Mouse (Mus musculus) neural tube, embryonic 15.5 days (tissue): ENCODE data around the gene Zranb3. TPM values are rescaled to one million over a fixed set of nuclear protein-coding genes. Genes with fewer than 3 reads are reported as not detected.

Experiments
- ATAC-seq: fragments of 200-750 bp; cut with Nextera tagmentation; 2 replicates; pipeline ENCODE4 v1.8.0; 2017; ENCODE audit warnings: mild to moderate bottlenecking, moderate TSS enrichment, moderate library complexity; ENCODE audit not compliant: low FRiP score
- H3K27ac ChIP-seq: fragments of 300-500 bp; sonication (generic); replicated peaks from 2 replicates; pipeline ENCODE4 v1.5.1; 2015; ENCODE audit warnings: mild to moderate bottlenecking, inconsistent platforms
- H3K27me3 ChIP-seq: fragments of 300-500 bp; sonication (generic); replicated peaks from 2 replicates; pipeline ENCODE4 v1.6.1; 2015; ENCODE audit warnings: inconsistent platforms
- H3K36me3 ChIP-seq: fragments of 300-500 bp; sonication (generic); 2 replicates; pipeline ENCODE4 v1.6.1; 2015; ENCODE audit warnings: inconsistent platforms
- H3K4me1 ChIP-seq: fragments of 300-500 bp; sonication (generic); 2 replicates; pipeline ENCODE4 v1.6.1; 2015; ENCODE audit warnings: inconsistent platforms
- H3K4me2 ChIP-seq: fragments of 300-500 bp; sonication (generic); 2 replicates; pipeline ENCODE4 v1.6.1; 2015; ENCODE audit warnings: inconsistent platforms, mild to moderate bottlenecking, moderate library complexity
- H3K4me3 ChIP-seq: fragments of 300-500 bp; sonication (generic); replicated peaks from 2 replicates; pipeline ENCODE4 v1.5.1; 2015; ENCODE audit warnings: mild to moderate bottlenecking, inconsistent platforms
- H3K9ac ChIP-seq: fragments of 300-500 bp; sonication (generic); replicated peaks from 2 replicates; pipeline ENCODE4 v1.6.1; 2015; ENCODE audit warnings: mild to moderate bottlenecking, inconsistent platforms
- H3K9me3 ChIP-seq: fragments of 300-500 bp; sonication (generic); replicated peaks from 2 replicates; pipeline ENCODE4 v1.6.1; 2016; ENCODE audit warnings: inconsistent platforms
- WGBS: fragments of 180-500 bp; shearing (Covaris S2); methylation state at CpG from one replicate; pipeline ENCODE4 v1.1.7; 2015; ENCODE audit warnings: mixed read lengths; 5-methylcytosine and 5-hydroxymethylcytosine counted together
- polyA plus RNA-seq: library from polyadenylated mRNA; unstranded; fragments of >200 nt; fragmentation: Nextera tagmentation; extraction: Ambion mirVana; gene quantifications from 2 replicates; pipeline ENCODE4 v1.2.1, GENCODE M21; 2015

The Zranb3 gene
- polyA plus RNA-seq, 1 experiment from 2014 or later = 4.1 TPM

GRCm38 (mm10) chr1:127983274-127983993, 119.4 kb downstream of the Zranb3 start:
- no peaks in the 10 kb centered on the region for H3K27me3 ChIP-seq
- no peak for ATAC-seq
- 91% methylated on average over 5 of the region's 5 CpGs for WGBS

GRCm38 (mm10) chr1:127982268-127982667, 120.6 kb downstream of the Zranb3 start:
- no peak overlapping the region for H3K4me2 ChIP-seq
- H3K9ac ChIP-seq = no peak overlapping the region
- H3K27ac ChIP-seq = no peak overlapping the region
- no peaks in the 10 kb centered on the region for H3K9me3 ChIP-seq
- no peak overlapping the region for H3K4me3 ChIP-seq
- H3K27me3 ChIP-seq = no peaks in the 10 kb centered on the region
- H3K4me1 ChIP-seq = no peaks in the 10 kb centered on the region
- H3K36me3 ChIP-seq = no peaks in the 10 kb centered on the region
- 87% methylated on average over 3 of the region's 3 CpGs for WGBS
- no peak for ATAC-seq

More at GRCm38 (mm10) chr1:127983274-127983993, 119.4 kb downstream of the Zranb3 start:
- no peak overlapping the region for H3K9ac ChIP-seq
- H3K4me2 ChIP-seq = no peak overlapping the region
- no peak overlapping the region for H3K27ac ChIP-seq
- no peak overlapping the region for H3K4me3 ChIP-seq
- H3K9me3 ChIP-seq = no peaks in the 10 kb centered on the region
- no peaks in the 10 kb centered on the region for H3K36me3 ChIP-seq
- no peaks in the 10 kb centered on the region for H3K4me1 ChIP-seq

- Histone ChIP-seq H3K4me2 (no peak overlapping the region), H3K27me3 (no peaks in the 10 kb centered on the region), H3K4me3 (no peak overlapping the region), H3K9ac (no peak overlapping the region), H3K36me3 (no peaks in the 10 kb centered on the region), H3K27ac (no peak overlapping the region), H3K4me1 (no peaks in the 10 kb centered on the region), H3K9me3 (no peaks in the 10 kb centered on the region)
- WGBS = 66% methylated on average over 2 of the region's 2 CpGs
- ATAC-seq = no peak
Observed at GRCm38 (mm10) chr1:127980911-127981559, 121.8 kb downstream of the Zranb3 start.

GRCm38 (mm10) chr1:127978125-127978524, 124.7 kb downstream of the Zranb3 start:
- Histone ChIP-seq H3K9ac (no peak overlapping the region), H3K4me2 (no peak overlapping the region), H3K27me3 (no peaks in the 10 kb centered on the region), H3K27ac (no peak overlapping the region), H3K36me3 (no peaks in the 10 kb centered on the region), H3K4me3 (no peak overlapping the region), H3K9me3 (no peaks in the 10 kb centered on the region), H3K4me1 (no peaks in the 10 kb centered on the region)
- no peak for ATAC-seq
- WGBS = 89% methylated on average over 1 of the region's 1 CpGs

GRCm38 (mm10) chr1:127976106-127976505, 126.7 kb downstream of the Zranb3 start:
- Histone ChIP-seq H3K4me2 (no peak overlapping the region), H3K27me3 (no peaks in the 10 kb centered on the region), H3K4me3 (no peak overlapping the region), H3K9me3 (no peaks in the 10 kb centered on the region), H3K9ac (no peak overlapping the region), H3K4me1 (no peaks in the 10 kb centered on the region), H3K27ac (no peak overlapping the region), H3K36me3 (no peaks in the 10 kb centered on the region)
- ATAC-seq = no peak
- WGBS = 87% methylated on average over 6 of the region's 6 CpGs

GRCm38 (mm10) chr1:127975676-127976075, 127.2 kb downstream of the Zranb3 start:
- WGBS = 73% methylated on average over 2 of the region's 2 CpGs
- ATAC-seq = no peak
- H3K9me3 ChIP-seq = no peaks in the 10 kb centered on the region
- H3K27me3 ChIP-seq = no peaks in the 10 kb centered on the region
- no peak overlapping the region for H3K9ac ChIP-seq
- no peaks in the 10 kb centered on the region for H3K4me1 ChIP-seq
- no peak overlapping the region for H3K4me3 ChIP-seq
- H3K36me3 ChIP-seq = no peaks in the 10 kb centered on the region
- H3K4me2 ChIP-seq = no peak overlapping the region
- H3K27ac ChIP-seq = no peak overlapping the region

- Histone ChIP-seq H3K4me2 (no peak overlapping the region), H3K36me3 (no peaks in the 10 kb centered on the region), H3K9me3 (no peaks in the 10 kb centered on the region), H3K27me3 (no peaks in the 10 kb centered on the region), H3K27ac (no peak overlapping the region), H3K4me1 (no peaks in the 10 kb centered on the region), H3K9ac (no peak overlapping the region), H3K4me3 (no peak overlapping the region)
- ATAC-seq = no peak
- 95% methylated on average over 4 of the region's 4 CpGs for WGBS
Observed at GRCm38 (mm10) chr1:127974082-127974481, 128.8 kb downstream of the Zranb3 start.

GRCm38 (mm10) chr1:127970870-127971269, 132.0 kb downstream of the Zranb3 start:
- H3K36me3 ChIP-seq = no peaks in the 10 kb centered on the region
- H3K9ac ChIP-seq = no peak overlapping the region
- no peak for ATAC-seq
- no peak overlapping the region for H3K4me2 ChIP-seq
- WGBS = 88% methylated on average over 4 of the region's 4 CpGs
- no peaks in the 10 kb centered on the region for H3K4me1 ChIP-seq
- H3K4me3 ChIP-seq = no peak overlapping the region
- no peaks in the 10 kb centered on the region for H3K9me3 ChIP-seq
- no peaks in the 10 kb centered on the region for H3K27me3 ChIP-seq
- no peak overlapping the region for H3K27ac ChIP-seq

- no peak overlapping the region for H3K27ac ChIP-seq
- H3K27me3 ChIP-seq = no peaks in the 10 kb centered on the region
- H3K4me3 ChIP-seq = no peak overlapping the region
- no peak overlapping the region for H3K9ac ChIP-seq
- no peaks in the 10 kb centered on the region for H3K36me3 ChIP-seq
- peaks cover 12% of the 10 kb centered on the region for H3K4me1 ChIP-seq
- H3K9me3 ChIP-seq = no peaks in the 10 kb centered on the region
- no peak for ATAC-seq
- 89% methylated on average over 3 of the region's 3 CpGs for WGBS
- no peak overlapping the region for H3K4me2 ChIP-seq
Observed at GRCm38 (mm10) chr1:127963326-127963725, 139.5 kb downstream of the Zranb3 start.

- Histone ChIP-seq H3K4me2 (no peak overlapping the region), H3K9me3 (no peaks in the 10 kb centered on the region), H3K36me3 (no peaks in the 10 kb centered on the region), H3K27ac (no peak overlapping the region), H3K27me3 (no peaks in the 10 kb centered on the region), H3K4me1 (peaks cover 12% of the 10 kb centered on the region), H3K9ac (no peak overlapping the region), H3K4me3 (no peak overlapping the region)
- ATAC-seq = no peak
- 87% methylated on average over 1 of the region's 1 CpGs for WGBS
Observed at GRCm38 (mm10) chr1:127961140-127961539, 141.7 kb downstream of the Zranb3 start.

- Histone ChIP-seq H3K27me3 (no peaks in the 10 kb centered on the region), H3K9me3 (no peaks in the 10 kb centered on the region), H3K27ac (peak overlapping the region; percentile 28; the same call in 1 of the 2 replicates), H3K4me2 (no peak overlapping the region), H3K4me3 (no peak overlapping the region), H3K9ac (no peak overlapping the region), H3K36me3 (no peaks in the 10 kb centered on the region), H3K4me1 (peaks cover 12% of the 10 kb centered on the region)
- WGBS = 41% methylated on average over 7 of the region's 7 CpGs
- ATAC-seq = no peak
Observed at GRCm38 (mm10) chr1:127959312-127959718, 143.5 kb downstream of the Zranb3 start.

- Histone ChIP-seq H3K4me3 (no peak overlapping the region), H3K27ac (peak overlapping the region; percentile 28; the same call in 1 of the 2 replicates), H3K9ac (no peak overlapping the region), H3K36me3 (no peaks in the 10 kb centered on the region), H3K4me2 (no peak overlapping the region), H3K4me1 (peaks cover 12% of the 10 kb centered on the region), H3K9me3 (no peaks in the 10 kb centered on the region), H3K27me3 (no peaks in the 10 kb centered on the region)
- WGBS = 50% methylated on average over 5 of the region's 5 CpGs
- ATAC-seq = 0 out of 2 replicates have a peak, but pooled peaks have one; percentile 46
Observed at GRCm38 (mm10) chr1:127958801-127959200, 144.0 kb downstream of the Zranb3 start.
